Mouse (Mus musculus) layer of hippocampus, adult 9-11 months (tissue): ENCODE measurements around the gene Syna.

ENCODE experiments used
- DNase-seq: peaks from one replicate; pipeline ENCODE4 v3.0.0; 2022

The Syna gene

GRCm38 (mm10) chr5:134565696-134566095 lies 5.7 kb upstream of the Syna start:
- DNase-seq = no peak

DNA sequence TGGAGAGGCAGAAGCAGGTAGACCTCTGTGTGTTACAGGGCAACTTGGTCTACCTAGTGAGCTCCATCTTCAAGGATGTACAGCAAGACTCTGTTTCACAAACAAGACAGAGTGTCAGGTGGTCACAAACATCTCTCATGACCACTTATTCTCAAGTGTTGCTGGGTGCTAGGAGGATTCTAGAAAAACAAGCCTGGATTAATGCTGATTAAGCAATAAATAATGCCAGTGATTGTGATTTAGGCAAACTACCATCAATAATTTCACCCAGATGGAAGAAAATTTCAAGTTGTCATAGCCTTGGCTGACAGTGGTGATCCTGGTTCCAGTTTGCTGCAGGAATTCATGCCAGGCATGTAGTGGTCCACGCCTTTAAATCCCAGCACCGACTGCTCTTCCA lies 4.3 kb upstream of the Syna start:
- no peak for DNase-seq

DNA sequence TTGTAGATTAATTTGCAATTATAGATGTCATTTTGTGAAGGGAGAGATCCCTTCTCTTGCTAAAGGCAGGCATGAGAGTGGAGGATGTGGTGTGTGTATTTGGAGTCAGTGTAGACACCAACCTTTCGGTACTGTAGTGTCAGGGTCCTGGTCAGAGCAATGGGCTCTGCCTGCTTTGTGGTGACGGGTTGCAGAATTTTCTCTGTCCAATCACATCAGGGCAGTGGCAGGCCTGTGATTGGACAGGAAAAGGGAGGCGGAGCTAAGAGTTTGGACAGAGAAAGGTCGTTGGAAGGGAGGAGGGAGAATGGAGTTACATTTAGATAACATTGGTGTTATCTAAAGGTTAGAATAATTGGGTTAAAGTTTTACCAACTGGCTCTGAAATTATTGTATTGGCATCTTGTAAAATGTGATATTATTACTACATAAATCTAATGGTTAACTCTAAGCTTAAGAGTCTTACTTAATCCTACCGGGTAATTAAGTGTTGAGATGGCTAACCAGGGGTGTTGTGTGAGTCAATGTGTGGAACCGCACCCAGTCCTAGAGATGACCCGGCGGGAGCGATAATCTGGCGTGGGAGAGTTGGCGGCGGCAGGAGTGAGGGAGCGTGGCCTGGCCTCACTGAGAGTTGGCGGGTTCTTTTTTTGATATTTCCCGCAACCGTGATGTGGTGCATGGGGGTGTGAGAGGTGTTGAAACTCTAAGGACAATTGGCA lies 640 bp upstream of the Syna start:
- DNase-seq = no peak

DNA sequence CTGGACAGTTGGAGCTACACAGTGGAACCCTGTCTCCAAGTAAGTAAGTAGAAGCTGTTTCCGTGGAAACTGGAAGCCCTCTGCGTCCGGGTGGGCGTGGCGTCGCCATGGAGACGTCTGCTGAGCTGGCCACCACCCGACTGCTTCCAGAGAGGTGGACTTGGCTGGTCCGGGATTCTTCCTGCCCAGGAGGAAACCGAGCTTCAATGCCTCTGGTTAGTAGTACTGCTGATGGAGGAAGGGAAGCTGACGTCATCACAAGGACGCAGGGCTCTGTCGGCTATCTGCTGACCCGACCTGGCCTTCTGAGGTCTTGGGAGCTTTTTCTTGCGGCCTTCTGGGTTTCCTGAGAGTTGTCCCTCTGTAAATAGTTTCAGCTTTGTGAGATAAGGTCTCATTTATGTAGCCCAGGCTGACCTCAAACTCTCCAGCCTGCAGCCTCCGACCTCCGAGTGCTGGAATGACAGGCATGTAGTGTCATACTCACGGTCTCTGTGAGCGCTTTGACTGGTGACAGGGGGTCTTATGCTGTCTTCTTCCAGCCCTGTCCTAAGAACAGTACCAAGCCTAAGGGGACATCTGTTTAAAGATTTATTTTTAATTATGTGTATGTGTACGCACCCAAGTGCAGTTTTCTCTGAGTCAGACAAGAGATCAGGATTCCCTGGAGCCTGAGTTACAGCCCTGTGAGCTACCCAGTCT lies 4.4 kb downstream of the Syna start:
- DNase-seq = peak; percentile 85

DNA sequence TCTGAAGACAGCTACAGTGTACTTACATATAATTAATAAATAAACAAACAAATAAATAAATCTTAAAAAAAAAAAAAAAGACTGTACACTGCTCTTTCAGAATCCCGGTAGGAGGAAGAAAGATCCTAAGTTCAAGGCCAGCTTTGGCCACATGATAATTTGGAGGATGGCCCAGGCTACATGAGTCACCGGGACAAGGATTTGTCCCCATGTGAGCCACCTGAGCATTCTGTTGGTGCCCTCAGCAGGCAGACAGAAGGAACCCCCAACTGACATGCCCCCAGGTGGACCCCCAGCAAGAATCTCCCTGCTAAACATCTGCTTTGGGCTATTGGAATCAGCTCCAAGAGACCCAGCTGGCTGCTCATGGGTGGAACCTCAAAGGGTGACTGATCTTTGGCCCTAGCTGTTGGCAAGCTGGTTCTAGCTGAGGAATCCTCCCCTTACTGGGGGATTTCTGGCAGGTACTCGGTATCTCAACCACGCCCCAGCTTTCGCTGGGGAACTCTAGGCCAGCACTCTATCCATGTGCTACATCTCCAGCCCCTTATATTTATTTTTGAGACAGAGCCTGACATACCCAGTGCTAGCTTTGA lies 5.9 kb downstream of the Syna start:
- DNase-seq = no peak

DNA sequence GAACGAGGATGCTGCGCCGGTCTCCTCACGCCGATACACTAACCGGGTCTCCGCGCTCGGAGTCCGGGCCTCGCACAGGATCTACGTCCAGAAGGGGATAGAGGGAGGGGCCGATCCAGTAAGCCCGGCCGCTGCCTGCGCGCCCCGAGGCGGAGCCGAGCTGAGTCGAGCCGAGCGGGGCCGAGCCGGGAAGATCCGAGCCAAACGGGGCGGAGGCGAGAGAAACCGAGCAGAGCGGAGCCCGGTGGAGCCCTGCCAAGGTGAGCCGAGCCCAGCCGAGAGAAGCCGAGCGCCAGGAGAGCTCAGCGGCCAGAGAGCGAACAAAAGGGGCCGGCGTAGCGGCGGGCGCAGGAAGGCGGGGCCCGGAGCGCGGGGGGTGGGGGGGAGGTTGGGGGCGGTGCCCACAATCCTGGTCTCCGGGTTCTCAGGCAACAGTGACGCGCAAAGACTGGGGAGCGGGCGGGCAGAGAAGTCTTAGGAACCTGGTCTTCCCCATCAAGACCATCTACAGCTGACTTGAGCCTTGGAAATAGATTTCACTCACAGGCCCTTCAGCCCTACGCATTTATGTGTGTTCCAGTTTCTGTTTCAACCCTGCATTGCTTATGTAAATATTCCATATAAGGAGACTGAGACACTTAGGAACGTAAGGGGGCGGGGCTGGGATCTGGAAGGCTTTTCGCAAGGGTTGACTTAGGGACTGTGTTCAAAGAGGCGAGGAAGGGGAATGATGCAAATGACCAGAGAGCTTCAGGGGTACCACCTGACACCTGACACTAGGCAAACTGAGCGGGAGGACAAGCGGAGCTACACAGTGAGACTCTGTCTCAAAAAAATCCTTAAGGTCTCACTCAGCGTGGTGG lies 7.6 kb downstream of the Syna start, which contains the start of gene Clip2:
Gene Clip2 (minus strand): TSS at position 325 of the 863 bp plus-strand sequence.
- DNase-seq = peak; percentile 98

GRCm38 (mm10) chr5:134551233-134552109 lies 8.5 kb downstream of the Syna start:
- DNase-seq = peak; percentile 72

- DNase-seq = peak; percentile 26
These were observed 9.1 kb downstream of the Syna start for GRCm38 (mm10) chr5:134550836-134551232.

- no peak for DNase-seq
These were observed 10.3 kb downstream of the Syna start for GRCm38 (mm10) chr5:134549640-134550168.

DNA sequence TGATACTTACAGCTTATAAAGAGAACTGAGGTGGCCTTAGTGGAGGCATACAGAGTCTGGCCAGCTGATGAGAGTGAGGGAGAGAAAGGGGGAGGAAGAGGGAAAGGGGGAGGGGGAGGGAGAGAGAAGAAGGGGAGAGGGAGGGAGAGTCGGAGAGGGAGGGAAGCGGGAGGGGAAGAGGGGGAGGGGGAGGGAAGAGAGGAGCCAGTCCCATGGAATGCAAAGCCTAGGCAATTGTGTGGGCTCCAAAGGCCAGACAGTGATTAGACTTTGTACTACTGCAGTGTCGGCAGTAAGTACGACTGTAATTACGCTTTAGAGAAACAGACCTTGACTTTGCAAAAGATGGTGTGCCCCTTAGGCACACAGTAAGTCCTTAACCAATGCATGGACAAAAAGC lies 11.7 kb downstream of the Syna start:
- DNase-seq = no peak

DNA sequence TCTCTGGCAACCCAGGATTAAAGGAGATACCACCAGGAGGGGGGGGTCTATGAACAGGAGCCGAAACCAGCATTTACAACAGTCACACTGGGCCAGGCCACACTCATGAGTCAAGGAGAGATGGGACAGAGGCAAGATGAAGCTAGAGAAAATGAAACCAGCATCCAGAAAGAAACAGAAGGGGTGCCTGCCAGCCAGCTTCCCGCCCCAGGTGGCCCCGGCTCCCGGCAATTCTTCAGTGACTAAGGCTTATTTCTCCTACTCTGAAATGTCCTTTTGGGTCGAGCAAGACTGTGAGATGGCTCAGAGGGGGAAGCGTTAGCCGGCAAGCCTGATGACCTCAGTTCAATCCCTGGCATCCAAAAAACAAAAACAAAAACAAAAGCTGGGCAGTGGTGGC lies 13.2 kb downstream of the Syna start:
- no peak for DNase-seq

DNA sequence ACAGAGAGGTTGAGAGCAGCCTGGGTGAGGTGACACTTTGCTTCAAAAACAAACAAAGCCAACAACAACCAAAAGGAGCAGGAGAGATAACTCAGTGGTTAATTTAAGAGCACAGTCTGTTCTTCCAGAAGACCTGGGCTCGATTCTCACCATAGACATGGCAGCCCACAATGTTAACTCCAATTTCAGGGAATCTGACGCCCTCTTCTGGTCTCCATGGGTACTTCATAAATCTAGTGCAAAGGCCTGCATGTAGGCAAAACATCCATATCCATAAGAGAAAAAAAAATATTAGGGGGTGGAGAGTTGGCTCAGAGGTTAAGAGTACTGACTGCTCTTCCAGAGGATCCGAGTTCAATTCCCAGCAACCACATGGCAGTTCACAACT lies 14.7 kb downstream of the Syna start:
- no peak for DNase-seq

- DNase-seq = peak; percentile 35
These were observed 15.3 kb downstream of the Syna start for GRCm38 (mm10) chr5:134544516-134545241.

DNA sequence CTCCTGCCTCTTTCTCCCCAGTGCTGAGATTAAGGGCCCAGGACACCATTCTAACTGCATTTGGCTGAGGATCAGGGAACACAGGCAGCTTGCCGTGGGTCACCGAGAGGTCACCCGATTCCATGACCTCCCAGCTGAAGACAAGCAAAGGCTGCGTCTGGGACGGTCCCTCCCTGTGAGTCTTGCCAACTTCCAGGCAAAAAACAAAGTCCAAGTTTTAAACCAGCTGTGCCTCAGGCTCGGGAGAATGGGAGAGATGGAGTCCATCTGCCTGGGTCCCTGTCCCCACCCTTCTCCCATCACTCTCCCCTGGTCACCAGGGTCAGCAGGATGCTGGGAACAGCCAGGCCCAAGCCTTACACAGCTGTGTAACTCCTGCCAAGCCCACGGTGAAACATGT lies 18.3 kb downstream of the Syna start:
- DNase-seq = no peak

DNA sequence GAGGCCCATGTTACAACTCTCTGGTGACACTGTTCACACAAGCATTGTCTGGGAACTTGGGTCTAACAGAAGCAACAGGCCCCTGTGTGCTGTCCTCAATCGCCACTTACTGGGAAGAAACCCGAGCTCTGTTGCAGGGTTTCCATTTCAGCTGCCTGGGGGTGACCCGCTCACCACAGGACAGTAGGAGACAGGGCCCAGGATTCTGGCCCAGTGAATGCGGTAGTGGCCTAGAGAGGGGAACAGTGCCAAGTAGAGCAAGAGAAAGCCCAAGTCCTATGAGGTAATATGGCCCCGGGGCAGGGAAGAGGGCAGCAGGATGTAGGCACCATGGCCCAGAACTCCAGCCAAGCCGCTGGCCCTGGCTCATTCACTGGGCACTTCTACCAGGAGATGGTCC lies 19.1 kb downstream of the Syna start:
- DNase-seq = no peak

GRCm38 (mm10) chr5:134539891-134540290 lies 20.1 kb downstream of the Syna start:
- DNase-seq = peak; percentile 81

DNA sequence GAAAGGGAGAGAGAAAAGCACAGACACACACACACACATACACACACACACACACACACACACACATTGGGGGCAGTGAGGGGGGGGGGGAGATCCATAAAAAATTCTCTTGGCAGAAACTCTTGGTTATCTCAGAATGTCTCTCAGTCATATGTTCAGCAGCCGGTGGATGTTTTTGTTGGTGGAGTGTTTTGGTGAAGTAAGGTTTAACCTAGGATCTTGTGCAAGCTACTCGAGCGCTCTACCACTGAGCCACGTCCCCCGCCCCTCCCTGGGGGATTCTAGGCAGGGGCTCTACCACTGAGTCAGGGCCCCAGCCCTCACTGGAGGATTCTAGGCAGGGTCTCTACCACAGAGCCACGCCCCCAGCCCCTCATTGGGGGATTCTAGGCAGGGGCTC lies 23.9 kb downstream of the Syna start:
- DNase-seq = no peak

- DNase-seq = no peak
These were observed 27.6 kb downstream of the Syna start for GRCm38 (mm10) chr5:134532417-134532816.

DNA sequence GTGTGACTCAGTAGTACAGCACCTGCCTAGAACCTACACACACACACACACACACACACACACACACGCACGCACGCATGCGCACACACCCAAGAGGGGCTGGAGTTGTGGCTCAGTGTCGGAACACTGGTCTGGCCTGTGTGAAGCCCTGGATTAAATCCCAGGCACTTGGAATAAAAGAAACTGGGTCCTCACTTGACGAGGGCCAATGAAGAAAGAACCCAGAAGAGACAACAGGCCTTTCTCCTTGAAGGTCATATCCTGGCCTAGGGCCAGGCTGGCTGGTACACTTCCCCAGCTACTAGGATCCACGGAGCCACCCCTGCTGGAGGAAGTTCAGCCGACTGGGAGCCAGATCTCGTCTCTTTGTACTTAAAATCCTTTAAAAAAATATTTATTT lies 28.4 kb downstream of the Syna start:
- DNase-seq = peak; percentile 85

- DNase-seq = peak; percentile 89
These were observed 29.1 kb downstream of the Syna start for GRCm38 (mm10) chr5:134530830-134531229.

- DNase-seq = no peak
These were observed 31.5 kb downstream of the Syna start for GRCm38 (mm10) chr5:134528488-134528887.
